Mouse (Mus musculus): ENCODE data around the gene Defb25. TPM values are rescaled to one million over a fixed set of nuclear protein-coding genes. Genes with fewer than 3 reads are reported as not detected.

Defb25 gene
- polyA plus RNA-seq, 1 experiment from 2014 or later, result 0.95 TPM

DNA sequence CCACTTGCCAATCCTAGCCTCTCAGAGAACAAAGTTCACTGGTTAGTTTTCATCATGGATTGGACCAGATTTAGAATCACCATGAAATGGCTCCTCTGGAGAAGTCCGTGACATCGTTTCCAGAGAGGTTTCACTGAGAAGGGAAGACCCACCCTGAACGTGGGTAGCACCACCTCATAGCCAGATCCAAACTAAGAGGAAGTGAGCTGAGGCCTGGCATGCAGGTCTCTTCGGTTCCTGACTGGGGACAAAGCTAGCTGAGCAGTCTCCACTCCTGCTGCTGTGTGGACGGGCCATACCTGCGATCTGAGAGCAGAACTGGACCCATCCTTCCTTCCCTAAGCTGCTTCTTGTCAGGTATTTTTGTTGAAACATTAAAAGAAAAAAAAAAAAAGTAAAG, 38.3 kb upstream of the Defb25 start:
- H3K4me1 ChIP-seq (ENCODE audit: control insufficient read depth in 2 of 2, insufficient read depth in 2 of 2, low read length in 2 of 2), result no peaks in the 10 kb centered on the region
- no peaks in the 10 kb centered on the region for H3K9me3 ChIP-seq (ENCODE audit: control insufficient read depth, low read length)
- WGBS, result 65% methylated on average over 6 of the region's 6 CpGs
- H3K27ac ChIP-seq (replicated peaks in 1 of 2; ENCODE audit: control insufficient read depth in 1 of 2, insufficient read depth in 1 of 2, low read depth in 2 of 2, low read length in 2 of 2), result no peak overlapping the region
- no peak overlapping the region for H3K4me3 ChIP-seq (ENCODE audit: control insufficient read depth in 1 of 2, insufficient read depth in 1 of 2, low read depth in 1 of 2, low read length in 2 of 2)
- H3K4me2 ChIP-seq (ENCODE audit: low read length), result no peak overlapping the region
- H3K27me3 ChIP-seq (ENCODE audit: control insufficient read depth, insufficient read depth, low read length), result no peaks in the 10 kb centered on the region
- H3K9ac ChIP-seq (ENCODE audit: low read length), result no peak overlapping the region
- ATAC-seq (ENCODE audit: insufficient number of reproducible peaks, insufficient read depth, low FRiP score, low read depth), result no peak
- H3K36me3 ChIP-seq (ENCODE audit: control insufficient read depth, insufficient read depth, low read length), result no peaks in the 10 kb centered on the region

DNA sequence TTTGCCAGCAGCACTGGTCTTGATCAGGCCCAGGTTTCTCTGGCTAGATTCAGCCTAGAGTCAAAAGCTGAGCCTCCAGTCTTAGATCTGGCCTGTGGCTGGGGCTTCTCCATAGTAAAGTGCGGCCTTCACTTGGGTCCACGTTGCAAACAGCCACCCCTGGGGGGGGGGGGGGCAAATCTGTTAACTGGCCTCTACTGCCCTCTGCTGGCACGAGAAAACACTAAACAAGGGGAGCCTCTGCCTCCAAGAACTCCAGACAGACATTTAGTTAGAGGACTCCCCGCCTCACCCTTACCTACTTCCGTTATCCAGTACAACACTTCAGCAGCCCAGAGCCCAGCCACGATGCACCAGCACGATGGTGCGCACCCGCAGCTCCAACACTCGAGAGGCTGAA, 34.5 kb upstream of the Defb25 start:
- WGBS, result 50% methylated on average over 10 of the region's 10 CpGs
- no peak for ATAC-seq (ENCODE audit: insufficient number of reproducible peaks, insufficient read depth, low FRiP score, low read depth)
- Histone ChIP-seq H3K4me2 (ENCODE audit: low read length) (no peak overlapping the region), H3K27ac (replicated peaks in 1 of 2; ENCODE audit: control insufficient read depth in 1 of 2, insufficient read depth in 1 of 2, low read depth in 2 of 2, low read length in 2 of 2) (no peak overlapping the region), H3K9me3 (ENCODE audit: control insufficient read depth, low read length) (no peaks in the 10 kb centered on the region), H3K36me3 (ENCODE audit: control insufficient read depth, insufficient read depth, low read length) (no peaks in the 10 kb centered on the region), H3K4me1 (ENCODE audit: control insufficient read depth in 2 of 2, insufficient read depth in 2 of 2, low read length in 2 of 2) (peaks cover 7 to 12% of the 10 kb centered on the region in 2 experiments; a peak in 3 of 4 replicates), H3K4me3 (ENCODE audit: control insufficient read depth in 1 of 2, insufficient read depth in 1 of 2, low read depth in 1 of 2, low read length in 2 of 2) (no peak overlapping the region), H3K27me3 (ENCODE audit: control insufficient read depth, insufficient read depth, low read length) (no peaks in the 10 kb centered on the region), H3K9ac (ENCODE audit: low read length) (no peak overlapping the region)

- ATAC-seq (ENCODE audit: insufficient number of reproducible peaks, insufficient read depth, low FRiP score, low read depth), result no peak; the same call in 1 of the 2 replicates
- WGBS, result 30% methylated on average over 14 of the region's 14 CpGs
Observed at GRCm38 (mm10) chr2:152653874-152654715, 31.2 kb upstream of the Defb25 start.

DNA sequence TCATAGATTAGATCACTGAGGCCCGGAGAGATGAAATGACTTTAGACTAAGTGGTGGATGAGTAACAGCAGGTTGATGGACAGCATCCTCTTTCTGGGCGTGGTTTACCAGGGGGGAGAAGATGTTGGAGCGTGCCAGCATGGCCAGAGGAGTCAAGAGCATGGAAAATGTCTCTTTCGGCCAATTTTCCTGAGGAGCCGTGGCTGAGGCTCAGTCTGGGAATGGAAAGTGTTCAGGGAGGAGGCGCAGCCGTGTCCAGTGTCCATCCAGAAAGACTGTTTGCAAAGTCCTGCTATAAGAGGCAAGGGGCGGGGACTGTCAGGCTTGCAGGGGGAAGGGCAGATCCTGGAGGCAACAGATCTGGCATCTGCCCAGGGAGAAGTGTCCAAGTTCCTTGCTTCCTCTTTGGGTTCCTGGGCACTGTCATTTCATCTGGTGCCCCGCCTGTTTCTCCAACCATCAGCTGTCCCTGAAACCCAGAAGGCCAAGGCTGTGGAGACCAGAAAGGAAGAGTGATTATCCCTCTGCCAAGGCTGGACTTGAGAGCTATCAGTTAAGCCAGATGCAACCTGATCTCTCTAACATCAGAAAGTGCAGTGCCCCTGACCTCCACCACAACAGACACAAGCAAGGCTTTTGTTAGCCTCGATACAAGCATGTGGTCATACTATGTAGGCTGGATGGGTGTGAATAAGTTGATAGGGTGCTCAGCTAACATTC, 30.2 kb upstream of the Defb25 start:
- no peaks in the 10 kb centered on the region for H3K9me3 ChIP-seq (ENCODE audit: control insufficient read depth, low read length)
- H3K36me3 ChIP-seq (ENCODE audit: control insufficient read depth, insufficient read depth, low read length), result no peaks in the 10 kb centered on the region
- H3K27me3 ChIP-seq (ENCODE audit: control insufficient read depth, insufficient read depth, low read length), result no peaks in the 10 kb centered on the region
- peak; percentile 68; the same call in 1 of the 2 replicates for ATAC-seq (ENCODE audit: insufficient number of reproducible peaks, insufficient read depth, low FRiP score, low read depth)
- no peak overlapping the region for H3K4me2 ChIP-seq (ENCODE audit: low read length)
- H3K9ac ChIP-seq (ENCODE audit: low read length), result no peak overlapping the region
- H3K27ac ChIP-seq (replicated peaks in 1 of 2; ENCODE audit: control insufficient read depth in 1 of 2, insufficient read depth in 1 of 2, low read depth in 2 of 2, low read length in 2 of 2), result peak overlapping the region; percentile 44 to 69; a peak in 3 of 4 replicates
- WGBS, result 45% methylated on average over 10 of the region's 10 CpGs
- no peak overlapping the region for H3K4me3 ChIP-seq (ENCODE audit: control insufficient read depth in 1 of 2, insufficient read depth in 1 of 2, low read depth in 1 of 2, low read length in 2 of 2)
- H3K4me1 ChIP-seq (ENCODE audit: control insufficient read depth in 2 of 2, insufficient read depth in 2 of 2, low read length in 2 of 2), result peaks cover 7 to 12% of the 10 kb centered on the region in 2 experiments; a peak in 3 of 4 replicates

More at GRCm38 (mm10) chr2:152653874-152654715, 31.2 kb upstream of the Defb25 start:
- no peaks in the 10 kb centered on the region for H3K9me3 ChIP-seq (ENCODE audit: control insufficient read depth, low read length)
- H3K27me3 ChIP-seq (ENCODE audit: control insufficient read depth, insufficient read depth, low read length), result no peaks in the 10 kb centered on the region
- H3K9ac ChIP-seq (ENCODE audit: low read length), result no peak overlapping the region
- peaks cover 7 to 12% of the 10 kb centered on the region in 2 experiments; a peak in 3 of 4 replicates for H3K4me1 ChIP-seq (ENCODE audit: control insufficient read depth in 2 of 2, insufficient read depth in 2 of 2, low read length in 2 of 2)
- no peaks in the 10 kb centered on the region for H3K36me3 ChIP-seq (ENCODE audit: control insufficient read depth, insufficient read depth, low read length)
- H3K27ac ChIP-seq (replicated peaks in 1 of 2; ENCODE audit: control insufficient read depth in 1 of 2, insufficient read depth in 1 of 2, low read depth in 2 of 2, low read length in 2 of 2), result peak overlapping the region in 1 of 2 experiments; percentile 44; a peak in 1 of 4 replicates
- H3K4me3 ChIP-seq (ENCODE audit: control insufficient read depth in 1 of 2, insufficient read depth in 1 of 2, low read depth in 1 of 2, low read length in 2 of 2), result no peak overlapping the region
- H3K4me2 ChIP-seq (ENCODE audit: low read length), result no peak overlapping the region

DNA sequence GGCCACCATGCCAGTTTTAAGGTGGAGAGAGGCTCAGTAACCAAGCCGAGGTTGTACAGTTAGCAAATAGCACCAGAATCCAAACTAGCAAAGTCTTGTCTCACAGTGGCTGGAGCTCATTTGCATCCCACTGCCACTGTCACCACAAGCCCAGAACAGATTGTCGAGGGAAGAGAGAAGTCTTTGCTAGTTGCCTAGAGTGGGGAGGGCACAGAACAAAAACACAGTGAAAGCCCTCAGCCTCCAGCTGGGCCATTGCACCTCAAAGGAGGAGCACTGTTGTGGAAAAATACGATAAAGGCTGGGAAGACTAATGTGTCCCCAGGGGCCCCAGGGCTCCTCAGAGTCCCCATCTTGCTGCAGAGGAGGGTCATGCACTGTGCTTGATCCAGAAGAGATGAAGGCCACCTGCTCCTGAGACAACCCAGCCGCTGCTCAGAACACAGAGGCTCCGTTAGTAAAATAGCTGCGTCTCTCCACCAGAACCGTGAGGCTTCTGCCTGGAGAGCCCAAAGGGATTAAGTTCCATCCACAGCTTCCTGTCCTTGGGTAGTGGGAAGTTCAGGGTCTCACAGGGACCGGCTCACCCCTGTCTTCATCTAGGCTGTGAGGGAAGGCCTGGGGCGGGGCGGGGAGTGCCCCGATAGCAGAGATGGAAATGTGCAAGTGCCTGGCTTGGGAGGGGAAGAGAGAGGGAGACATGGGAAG, 16.7 kb upstream of the Defb25 start:
- ATAC-seq (ENCODE audit: insufficient number of reproducible peaks, insufficient read depth, low FRiP score, low read depth), result peak; percentile 54

DNA sequence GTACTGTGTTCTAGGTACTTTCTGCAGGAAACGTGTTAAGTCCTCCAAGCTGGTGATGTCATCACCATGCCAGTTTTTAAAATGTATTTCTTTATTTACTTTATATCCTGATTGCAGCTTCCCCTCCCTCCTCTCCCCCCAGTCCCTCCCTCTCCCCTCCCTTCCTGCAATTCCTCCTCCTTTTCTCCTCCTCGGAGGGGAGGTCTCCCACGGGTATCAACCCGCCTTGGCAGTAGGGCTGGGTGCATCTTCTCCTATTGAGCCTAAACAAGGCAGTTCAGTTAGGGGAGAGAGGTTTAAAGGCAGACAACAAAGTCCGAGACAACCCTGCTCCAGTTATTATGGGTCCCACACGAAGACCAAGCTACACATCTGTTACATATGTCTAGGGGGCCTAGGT, 16.0 kb upstream of the Defb25 start:
- H3K9me3 ChIP-seq (ENCODE audit: control insufficient read depth, low read length), result no peaks in the 10 kb centered on the region
- 60% methylated on average over 6 of the region's 6 CpGs for WGBS
- peak overlapping the region; percentile 67 to 87 for H3K27ac ChIP-seq (replicated peaks in 1 of 2; ENCODE audit: control insufficient read depth in 1 of 2, insufficient read depth in 1 of 2, low read depth in 2 of 2, low read length in 2 of 2)
- H3K4me3 ChIP-seq (ENCODE audit: control insufficient read depth in 1 of 2, insufficient read depth in 1 of 2, low read depth in 1 of 2, low read length in 2 of 2), result no peak overlapping the region
- no peak overlapping the region for H3K9ac ChIP-seq (ENCODE audit: low read length)
- H3K36me3 ChIP-seq (ENCODE audit: control insufficient read depth, insufficient read depth, low read length), result no peaks in the 10 kb centered on the region
- no peaks in the 10 kb centered on the region for H3K27me3 ChIP-seq (ENCODE audit: control insufficient read depth, insufficient read depth, low read length)
- peaks cover 22 to 26% of the 10 kb centered on the region in 2 experiments for H3K4me1 ChIP-seq (ENCODE audit: control insufficient read depth in 2 of 2, insufficient read depth in 2 of 2, low read length in 2 of 2)
- H3K4me2 ChIP-seq (ENCODE audit: low read length), result no peak overlapping the region
- no peak for ATAC-seq (ENCODE audit: insufficient number of reproducible peaks, insufficient read depth, low FRiP score, low read depth)

More for the DNA sequence above, 16.7 kb upstream of the Defb25 start:
- Histone ChIP-seq H3K27me3 (ENCODE audit: control insufficient read depth, insufficient read depth, low read length) (no peaks in the 10 kb centered on the region), H3K9ac (ENCODE audit: low read length) (no peak overlapping the region), H3K9me3 (ENCODE audit: control insufficient read depth, low read length) (no peaks in the 10 kb centered on the region), H3K4me3 (ENCODE audit: control insufficient read depth in 1 of 2, insufficient read depth in 1 of 2, low read depth in 1 of 2, low read length in 2 of 2) (no peak overlapping the region), H3K27ac (replicated peaks in 1 of 2; ENCODE audit: control insufficient read depth in 1 of 2, insufficient read depth in 1 of 2, low read depth in 2 of 2, low read length in 2 of 2) (peak overlapping the region; percentile 67 to 87), H3K4me2 (ENCODE audit: low read length) (no peak overlapping the region), H3K4me1 (ENCODE audit: control insufficient read depth in 2 of 2, insufficient read depth in 2 of 2, low read length in 2 of 2) (peaks cover 22% of the 10 kb centered on the region in 2 experiments), H3K36me3 (ENCODE audit: control insufficient read depth, insufficient read depth, low read length) (no peaks in the 10 kb centered on the region)
- WGBS, result 14% methylated on average over 11 of the region's 11 CpGs

- 85% methylated on average over 4 of the region's 4 CpGs for WGBS
- peaks cover 32 to 37% of the 10 kb centered on the region in 2 experiments for H3K4me1 ChIP-seq (ENCODE audit: control insufficient read depth in 2 of 2, insufficient read depth in 2 of 2, low read length in 2 of 2)
- no peak overlapping the region for H3K9ac ChIP-seq (ENCODE audit: low read length)
- peak overlapping the region; percentile 87 to 91 for H3K27ac ChIP-seq (replicated peaks in 1 of 2; ENCODE audit: control insufficient read depth in 1 of 2, insufficient read depth in 1 of 2, low read depth in 2 of 2, low read length in 2 of 2)
- no peak overlapping the region for H3K4me3 ChIP-seq (ENCODE audit: control insufficient read depth in 1 of 2, insufficient read depth in 1 of 2, low read depth in 1 of 2, low read length in 2 of 2)
- H3K36me3 ChIP-seq (ENCODE audit: control insufficient read depth, insufficient read depth, low read length), result no peaks in the 10 kb centered on the region
- H3K9me3 ChIP-seq (ENCODE audit: control insufficient read depth, low read length), result no peaks in the 10 kb centered on the region
- ATAC-seq (ENCODE audit: insufficient number of reproducible peaks, insufficient read depth, low FRiP score, low read depth), result no peak
- no peaks in the 10 kb centered on the region for H3K27me3 ChIP-seq (ENCODE audit: control insufficient read depth, insufficient read depth, low read length)
- H3K4me2 ChIP-seq (ENCODE audit: low read length), result no peak overlapping the region
Observed at GRCm38 (mm10) chr2:152637381-152637780, 14.5 kb upstream of the Defb25 start.
